Mouse (Mus musculus) myocyte (in vitro differentiated cells): Measurements from ENCODE around the gene Asna1. TPM values are rescaled to one million over a fixed set of nuclear protein-coding genes. Genes with fewer than 3 reads are reported as not detected.
A peak's percentile ranks its signal among the peaks of the same experiment; 100 is the strongest.

ENCODE experiments used
- H3K27me3 ChIP-seq: one replicate; pipeline ENCODE4 v1.6.1; 2011; ENCODE audit not compliant: control insufficient read depth, insufficient read depth, insufficient read length
- H3K36me3 ChIP-seq: one replicate; pipeline ENCODE4 v1.6.1; 2011; ENCODE audit not compliant: control insufficient read depth, insufficient read depth
- H3K4me2 ChIP-seq: one replicate; pipeline ENCODE4 v1.6.1; 2011; ENCODE audit warnings: low read depth, control low read depth
- H3K4me3 ChIP-seq: one replicate; pipeline ENCODE4 v1.5.1; 2011; ENCODE audit warnings: mild to moderate bottlenecking, control low read depth, moderate library complexity
- H3K79me2 ChIP-seq: one replicate; pipeline ENCODE4 v1.6.1; 2011; ENCODE audit not compliant: control insufficient read depth, insufficient read depth
- H3ac ChIP-seq: one replicate; pipeline ENCODE4 v1.6.1; 2011; ENCODE audit not compliant: control insufficient read depth, insufficient read length
- CEBPB ChIP-seq: IDR thresholded peaks from 2 replicates; pipeline ENCODE4 v1.6.1; 2011; ENCODE audit warnings: mild to moderate bottlenecking, moderate library complexity; ENCODE audit not compliant: poor library complexity, insufficient read depth, severe bottlenecking
- E2F4 ChIP-seq: IDR thresholded peaks from one replicate; pipeline ENCODE4 v1.6.1; 2011; ENCODE audit warnings: mild to moderate bottlenecking, control low read depth, moderate library complexity; ENCODE audit not compliant: insufficient read depth
- MAX ChIP-seq: IDR thresholded peaks from one replicate; pipeline ENCODE4 v1.6.1; 2011; ENCODE audit warnings: low read depth, mild to moderate bottlenecking, control low read depth
- MYOD1 ChIP-seq, 3 experiments: IDR thresholded peaks; one replicate each; pipeline ENCODE4 v1.6.1; 2011; ENCODE audit warnings: control low read depth in 2 of 3, low read depth in 2 of 3, mild to moderate bottlenecking in 2 of 3, moderate library complexity in 1 of 3; ENCODE audit not compliant: insufficient read length in 2 of 3, control insufficient read depth in 1 of 3
- MYOG ChIP-seq, 3 experiments: IDR thresholded peaks; one replicate each; pipeline ENCODE4 v1.6.1; 2011; ENCODE audit warnings: control low read depth in 2 of 3, low read depth in 2 of 3, mild to moderate bottlenecking in 2 of 3; ENCODE audit not compliant: insufficient read length in 2 of 3, control insufficient read depth in 1 of 3, insufficient read depth in 1 of 3
- POLR2A ChIP-seq: IDR thresholded peaks from one replicate; pipeline ENCODE4 v1.6.1; 2011; ENCODE audit warnings: low read depth, mild to moderate bottlenecking, control low read depth, moderate library complexity; ENCODE audit not compliant: insufficient read length
- POLR2AphosphoS2 ChIP-seq: IDR thresholded peaks from one replicate; pipeline ENCODE4 v1.6.1; 2011; ENCODE audit warnings: low read depth, control low read depth; ENCODE audit not compliant: insufficient read length
- REST ChIP-seq: IDR thresholded peaks from one replicate; pipeline ENCODE4 v1.6.1; 2011; ENCODE audit warnings: mild to moderate bottlenecking, control low read depth, moderate library complexity; ENCODE audit not compliant: insufficient read depth, insufficient read length
- SRF ChIP-seq: IDR thresholded peaks from one replicate; pipeline ENCODE4 v1.6.1; 2011; ENCODE audit warnings: low read depth; ENCODE audit not compliant: control insufficient read depth, insufficient read length
- TCF12 ChIP-seq: IDR thresholded peaks from one replicate; pipeline ENCODE4 v1.6.1; 2011; ENCODE audit warnings: mild to moderate bottlenecking, control low read depth; ENCODE audit not compliant: poor library complexity, insufficient read depth, severe bottlenecking
- TCF3 ChIP-seq: IDR thresholded peaks from one replicate; pipeline ENCODE4 v1.6.1; 2011; ENCODE audit warnings: low read depth, control low read depth; ENCODE audit not compliant: insufficient read length
- USF1 ChIP-seq: IDR thresholded peaks from one replicate; pipeline ENCODE4 v1.6.1; 2011; ENCODE audit warnings: low read depth, mild to moderate bottlenecking, control low read depth, moderate library complexity
- polyA plus RNA-seq: library from polyadenylated mRNA; unstranded; fragments of >200 nt; fragmentation: generic; extraction: Trizol; gene quantifications from one replicate; pipeline ENCODE4 v1.2.1, GENCODE M21; 2012; ENCODE audit warnings: missing spikeins

The Asna1 gene
- polyA plus RNA-seq, 1 experiment, result 204 TPM

- TF ChIP-seq MYOD1 (IDR thresholded peaks at IDR 0.05; ENCODE audit: control insufficient read depth in 1 of 3, insufficient read length in 2 of 3, low read depth in 2 of 3), result no peak
- TF ChIP-seq POLR2A, result no peak
- TF ChIP-seq POLR2AphosphoS2, result no peak
- TF ChIP-seq CEBPB, result no peak
- TF ChIP-seq REST, result no peak
- no peak for TF ChIP-seq TCF3
- no peak for TF ChIP-seq SRF
- TF ChIP-seq TCF12, result no peak
- TF ChIP-seq MAX, result no peak
- TF ChIP-seq MYOG (IDR thresholded peaks at IDR 0.05; ENCODE audit: control insufficient read depth in 1 of 3, insufficient read depth in 1 of 3, insufficient read length in 2 of 3, low read depth in 2 of 3), result no peak
- TF ChIP-seq E2F4, result no peak
- TF ChIP-seq USF1, result no peak
- Histone ChIP-seq H3K4me2 (peak overlapping the region; percentile 94), H3K36me3 (peaks cover 20% of the 10 kb centered on the region), H3K79me2 (peaks cover 41% of the 10 kb centered on the region), H3K4me3 (peak overlapping the region; percentile 95), H3ac (no peak overlapping the region), H3K27me3 (no peaks in the 10 kb centered on the region)
Measured at GRCm38 (mm10) chr8:85035165-85035727, 10.2 kb upstream of the Asna1 start.

GRCm38 (mm10) chr8:85034764-85035163 is 9.7 kb upstream of the Asna1 start:
- Histone ChIP-seq H3K4me2 (peak overlapping the region; percentile 94), H3K4me3 (no peak overlapping the region), H3K27me3 (no peaks in the 10 kb centered on the region), H3K36me3 (peaks cover 25% of the 10 kb centered on the region), H3ac (no peak overlapping the region), H3K79me2 (peaks cover 41% of the 10 kb centered on the region)
- TF ChIP-seq SRF, result no peak
- peak; percentile 64 for TF ChIP-seq POLR2AphosphoS2

- H3K4me3 ChIP-seq, result no peak overlapping the region
- H3K36me3 ChIP-seq, result peaks cover 25% of the 10 kb centered on the region
- TF ChIP-seq SRF, result no peak
- no peak for TF ChIP-seq MYOD1 (IDR thresholded peaks at IDR 0.05; ENCODE audit: control insufficient read depth in 1 of 3, insufficient read length in 2 of 3, low read depth in 2 of 3)
- no peak for TF ChIP-seq POLR2A
- TF ChIP-seq TCF12, result no peak
- no peak for TF ChIP-seq MAX
- TF ChIP-seq CEBPB, result no peak
- no peak for TF ChIP-seq USF1
- TF ChIP-seq E2F4, result no peak
- TF ChIP-seq MYOG (IDR thresholded peaks at IDR 0.05; ENCODE audit: control insufficient read depth in 1 of 3, insufficient read depth in 1 of 3, insufficient read length in 2 of 3, low read depth in 2 of 3), result no peak
- TF ChIP-seq POLR2AphosphoS2, result no peak
- no peak for TF ChIP-seq TCF3
- TF ChIP-seq REST, result no peak
Measured at GRCm38 (mm10) chr8:85033867-85034266, 8.8 kb upstream of the Asna1 start.

GRCm38 (mm10) chr8:85032622-85033311 is 7.7 kb upstream of the Asna1 start:
- H3K27me3 ChIP-seq, result no peaks in the 10 kb centered on the region
- H3ac ChIP-seq, result no peak overlapping the region
- peaks cover 41% of the 10 kb centered on the region for H3K79me2 ChIP-seq
- TF ChIP-seq REST (no peak), POLR2A (no peak), POLR2AphosphoS2 (no peak), MYOG (IDR thresholded peaks at IDR 0.05; ENCODE audit: control insufficient read depth in 1 of 3, insufficient read depth in 1 of 3, insufficient read length in 2 of 3, low read depth in 2 of 3) (no peak), SRF (no peak)
- no peak overlapping the region for H3K4me3 ChIP-seq
- H3K36me3 ChIP-seq, result peaks cover 25% of the 10 kb centered on the region
- no peak overlapping the region for H3K4me2 ChIP-seq

More at GRCm38 (mm10) chr8:85033867-85034266, 8.8 kb upstream of the Asna1 start:
- no peak overlapping the region for H3K4me2 ChIP-seq
- H3K79me2 ChIP-seq, result peaks cover 41% of the 10 kb centered on the region
- no peaks in the 10 kb centered on the region for H3K27me3 ChIP-seq
- no peak overlapping the region for H3ac ChIP-seq

- TF ChIP-seq POLR2AphosphoS2 (no peak), E2F4 (no peak), USF1 (no peak), TCF12 (no peak), MYOG (IDR thresholded peaks at IDR 0.05; ENCODE audit: control insufficient read depth in 1 of 3, insufficient read depth in 1 of 3, insufficient read length in 2 of 3, low read depth in 2 of 3) (no peak), POLR2A (no peak), TCF3 (no peak), SRF (no peak), CEBPB (no peak), REST (no peak), MYOD1 (IDR thresholded peaks at IDR 0.05; ENCODE audit: control insufficient read depth in 1 of 3, insufficient read length in 2 of 3, low read depth in 2 of 3) (no peak), MAX (no peak)
- no peak overlapping the region for H3ac ChIP-seq
- peak overlapping the region; percentile 88 for H3K4me2 ChIP-seq
- H3K4me3 ChIP-seq, result peak overlapping the region; percentile 99
- no peaks in the 10 kb centered on the region for H3K27me3 ChIP-seq
- peaks cover 25% of the 10 kb centered on the region for H3K36me3 ChIP-seq
- H3K79me2 ChIP-seq, result peaks cover 52% of the 10 kb centered on the region
Measured at GRCm38 (mm10) chr8:85029271-85029670, 4.2 kb upstream of the Asna1 start.
